Mouse (Mus musculus) gastrocnemius, postnatal 25 days (tissue): ENCODE measurements around the gene Dkc1. TPM values are rescaled to one million over a fixed set of nuclear protein-coding genes. Genes with fewer than 3 reads are reported as not detected.

Experiments used
- DNase-seq: peaks from one replicate; pipeline ENCODE4 v3.0.0; 2022
- long read RNA-seq, 2 experiments: library from polyadenylated mRNA; stranded (forward); transcript quantifications; one replicate each; pipeline ENCODE4 v2.0.0; 2021
- total RNA-seq, 2 experiments: library from RNA; stranded (reverse); gene quantifications; 1 replicate in 1 of 2; 2 replicates in 1 of 2; pipeline ENCODE4 v1.2.3; 2021

The Dkc1 gene
- 10 to 100 TPM; 24.4 to 26.2 TPM for total RNA-seq
- long read RNA-seq, experiment 1, transcript Dkc1-201 (15 exons, 2,804 nt): major isoform, 11 of 20 reads
- long read RNA-seq, experiment 1, partial matches to known transcripts: 3 of 20 reads
- long read RNA-seq, experiment 1, other reads (novel, unspliced or antisense): 6 of 20 reads
- long read RNA-seq, experiment 2, transcript Dkc1-201 (15 exons, 2,804 nt): major isoform, 30 of 38 reads
- long read RNA-seq, experiment 2, partial matches to known transcripts: 5 of 38 reads
- long read RNA-seq, experiment 2, other reads (novel, unspliced or antisense): 3 of 38 reads

GRCm38 (mm10) chrX:75095369-75096162 lies at the start of gene Dkc1:
Gene Dkc1 (plus strand): TSS chrX:75095854.
- peak; percentile 93 for DNase-seq

- DNase-seq: no peak
Observed at GRCm38 (mm10) chrX:75045931-75046330, 49.7 kb upstream of the Dkc1 start.

GRCm38 (mm10) chrX:75046921-75047635 lies 48.6 kb upstream of the Dkc1 start:
- peak; percentile 9 for DNase-seq

GRCm38 (mm10) chrX:75056120-75056775 lies 39.4 kb upstream of the Dkc1 start:
- DNase-seq: no peak

GRCm38 (mm10) chrX:75082351-75082750 lies 13.3 kb upstream of the Dkc1 start:
- DNase-seq: no peak

- DNase-seq: peak; percentile 23
Observed at GRCm38 (mm10) chrX:75083982-75084773, 11.5 kb upstream of the Dkc1 start.

- peak; percentile 70 for DNase-seq
Observed at GRCm38 (mm10) chrX:75084774-75085508, 10.7 kb upstream of the Dkc1 start, which contains the start of gene Gab3. Gene Gab3 (minus strand): TSS chrX:75085458.

GRCm38 (mm10) chrX:75085654-75086053 lies 10.0 kb upstream of the Dkc1 start:
- no peak for DNase-seq

- DNase-seq: no peak
Observed at GRCm38 (mm10) chrX:75096163-75096770, 613 bp downstream of the Dkc1 start.

- DNase-seq: no peak
Observed at GRCm38 (mm10) chrX:75098799-75099198, 3.1 kb downstream of the Dkc1 start.

GRCm38 (mm10) chrX:75102293-75102692 lies 6.6 kb downstream of the Dkc1 start:
- no peak for DNase-seq

- DNase-seq: no peak
Observed at GRCm38 (mm10) chrX:75115550-75115949, 19.9 kb downstream of the Dkc1 start.

GRCm38 (mm10) chrX:75125606-75126005 lies 30.0 kb downstream of the Dkc1 start:
- DNase-seq: no peak

GRCm38 (mm10) chrX:75126893-75127292 lies 31.2 kb downstream of the Dkc1 start:
- DNase-seq: no peak

GRCm38 (mm10) chrX:75128333-75128980 lies 32.8 kb downstream of the Dkc1 start:
- no peak for DNase-seq

GRCm38 (mm10) chrX:75129474-75129873 lies 33.8 kb downstream of the Dkc1 start:
- DNase-seq: no peak

GRCm38 (mm10) chrX:75130467-75131160 lies 35.0 kb downstream of the Dkc1 start, which contains the start of gene Mpp1:
Gene Mpp1 (minus strand): TSS chrX:75131016.
- DNase-seq: peak; percentile 86

GRCm38 (mm10) chrX:75136938-75137337 lies 41.3 kb downstream of the Dkc1 start:
- no peak for DNase-seq

- no peak for DNase-seq
Observed at GRCm38 (mm10) chrX:75137729-75138128, 42.1 kb downstream of the Dkc1 start.
